Mouse (Mus musculus): ENCODE measurements around the gene Pold2. TPM values are rescaled to one million over a fixed set of nuclear protein-coding genes. Genes with fewer than 3 reads are reported as not detected.

The Pold2 gene
- 236 and 430 TPM in 2 replicates for polyA plus RNA-seq (2012; rRNA removed)

GRCm38 (mm10) chr11:5877921-5878526 is at the start of gene Pold2:
TSS of gene Pold2 (minus strand) at chr11:5878292.

GRCm38 (mm10) chr11:5898531-5898930 is 20.4 kb upstream of the Pold2 start, which contains the start of gene Myl7:
TSS of gene Myl7 (minus strand) at chr11:5898782.

GRCm38 (mm10) chr11:5861678-5862393 is 16.3 kb downstream of the Pold2 start, which contains the start of gene Aebp1:
TSS of gene Aebp1 (plus strand) at chr11:5861947.

GRCm38 (mm10) chr11:5837251-5838246 is 40.5 kb downstream of the Pold2 start, which contains the start of gene Polm:
TSS of gene Polm (minus strand) at chr11:5838016.

Other genes starting within 250 kb of the Pold2 start
- gene Mrps24, start 162.6 kb downstream of the Pold2 start, polyA plus RNA-seq (2012; rRNA removed), result 270 and 800 TPM in 2 replicates
- 32.5 and 35.5 TPM in 2 replicates for gene Urgcp, start 115.9 kb downstream of the Pold2 start, polyA plus RNA-seq (2012; rRNA removed)
- 88.1 and 97.6 TPM in 2 replicates for gene Dbnl, start 89.8 kb downstream of the Pold2 start, polyA plus RNA-seq (2012; rRNA removed)
- gene Pgam2, start 74.6 kb downstream of the Pold2 start, polyA plus RNA-seq (2012; rRNA removed), result 0.41 and 0.60 TPM in 2 replicates
- 47.9 and 50.9 TPM in 2 replicates for gene Polm, start 40.3 kb downstream of the Pold2 start, polyA plus RNA-seq (2012; rRNA removed)
- 591 and 654 TPM in 2 replicates for gene Aebp1, start 16.3 kb downstream of the Pold2 start, polyA plus RNA-seq (2012; rRNA removed)
- gene Myl7, start 20.5 kb upstream of the Pold2 start, polyA plus RNA-seq (2012; rRNA removed), result 0.30 TPM in 1 of 2 replicates, not detected in the other
- gene Gck, start 71.8 kb upstream of the Pold2 start, polyA plus RNA-seq (2012; rRNA removed), result 2.8 and 3.7 TPM in 2 replicates
- gene Ykt6, start 77.4 kb upstream of the Pold2 start, polyA plus RNA-seq (2012; rRNA removed), result 67.8 and 75.0 TPM in 2 replicates
- 4.3 and 4.9 TPM in 2 replicates for gene Camk2b, start 188.1 kb upstream of the Pold2 start, polyA plus RNA-seq (2012; rRNA removed)